Mouse (Mus musculus) cortical plate, adult 2 months (tissue): Measurements from ENCODE around the gene Vps35l. TPM values are rescaled to one million over a fixed set of nuclear protein-coding genes. Genes with fewer than 3 reads are reported as not detected.

Experiments used
- H3K27ac ChIP-seq: fragments of 200-500 bp; 2 replicates; pipeline ENCODE4 v1.5.1; 2012; ENCODE audit warnings: low read length, control low read depth, inconsistent platforms; ENCODE audit not compliant: insufficient read depth
- H3K4me1 ChIP-seq: fragments of 200-500 bp; 2 replicates; pipeline ENCODE4 v1.6.1; 2011; ENCODE audit warnings: low read length; ENCODE audit not compliant: control insufficient read depth, insufficient read depth
- H3K4me3 ChIP-seq: fragments of 200-500 bp; 2 replicates; pipeline ENCODE4 v1.5.1; 2011; ENCODE audit warnings: mild to moderate bottlenecking, low read length, control low read depth; ENCODE audit not compliant: insufficient read depth
- CTCF ChIP-seq: fragments of 200-500 bp; IDR thresholded peaks from 2 replicates; pipeline ENCODE4 v1.5.1; 2011; ENCODE audit warnings: mild to moderate bottlenecking, control low read depth, low read length; ENCODE audit not compliant: insufficient read depth; ENCODE audit errors: extremely low read depth
- POLR2A ChIP-seq: fragments of 200-500 bp; IDR thresholded peaks from 2 replicates; pipeline ENCODE4 v1.6.1; 2011; ENCODE audit warnings: mild to moderate bottlenecking, low read length, control low read depth; ENCODE audit not compliant: insufficient read depth; ENCODE audit errors: extremely low read depth
- polyA plus RNA-seq: library from polyadenylated mRNA; depleted of rRNA; stranded (reverse); fragments of >200 nt; gene quantifications from 2 replicates; pipeline ENCODE4 v1.2.3, GENCODE M21; 2012

Vps35l gene
- polyA plus RNA-seq, 1 experiment: 57.4 TPM

DNA sequence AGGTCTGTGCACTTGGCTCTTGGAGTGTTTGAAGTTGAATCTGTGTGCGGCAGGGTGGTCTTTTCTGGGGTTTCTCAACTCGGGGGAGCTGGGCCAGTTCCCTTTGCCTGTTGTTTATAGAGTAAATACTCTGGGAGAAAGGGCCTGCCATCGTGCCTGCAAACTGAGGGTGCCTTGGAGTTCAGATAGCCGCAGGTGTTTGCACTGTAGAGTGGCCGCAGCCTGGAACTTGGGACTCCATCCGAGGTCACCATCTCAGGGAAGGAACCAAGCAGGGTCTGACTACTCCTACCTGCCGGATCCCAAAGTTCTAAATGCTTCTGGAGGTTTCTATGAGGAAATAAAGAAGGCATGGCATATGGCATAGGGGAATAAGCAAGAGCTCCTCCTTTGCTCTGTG is 15.7 kb downstream of the Vps35l start:
- Histone ChIP-seq H3K4me3 (no peak overlapping the region), H3K4me1 (no peaks in the 10 kb centered on the region), H3K27ac (no peak overlapping the region)
- TF ChIP-seq POLR2A (no peak), CTCF (no peak)

- Histone ChIP-seq H3K4me1 (no peaks in the 10 kb centered on the region), H3K4me3 (no peak overlapping the region), H3K27ac (no peak overlapping the region)
- TF ChIP-seq CTCF (no peak), POLR2A (no peak)
These were observed 16.7 kb downstream of the Vps35l start for GRCm38 (mm10) chr7:118756490-118757265.

DNA sequence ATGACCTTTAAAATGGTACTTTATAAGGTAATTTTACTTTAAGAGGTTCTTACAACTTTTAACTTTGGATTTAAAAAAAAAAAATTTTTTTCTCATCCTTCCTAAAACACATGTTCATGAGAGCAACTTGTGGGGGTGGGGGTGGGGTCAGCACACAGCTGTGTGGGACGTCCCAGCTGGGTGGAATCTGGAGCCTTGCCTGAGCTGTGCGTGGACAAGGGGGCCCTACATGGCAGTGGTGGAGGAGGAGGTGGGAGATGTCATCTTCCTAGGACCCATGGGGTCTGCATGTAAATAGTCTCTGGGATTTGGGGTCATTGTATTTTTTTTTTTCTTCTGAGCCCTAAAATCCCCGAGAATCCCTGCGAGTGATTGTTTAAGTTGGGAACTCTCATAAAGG is 18.3 kb downstream of the Vps35l start:
- TF ChIP-seq CTCF: no peak
- TF ChIP-seq POLR2A: no peak
- Histone ChIP-seq H3K27ac (no peak overlapping the region), H3K4me1 (no peaks in the 10 kb centered on the region), H3K4me3 (no peak overlapping the region)

- no peak for TF ChIP-seq CTCF
- TF ChIP-seq POLR2A: no peak
- Histone ChIP-seq H3K4me1 (no peaks in the 10 kb centered on the region), H3K4me3 (no peak overlapping the region), H3K27ac (no peak overlapping the region)
These were observed 19.3 kb downstream of the Vps35l start for GRCm38 (mm10) chr7:118759372-118759771.

DNA sequence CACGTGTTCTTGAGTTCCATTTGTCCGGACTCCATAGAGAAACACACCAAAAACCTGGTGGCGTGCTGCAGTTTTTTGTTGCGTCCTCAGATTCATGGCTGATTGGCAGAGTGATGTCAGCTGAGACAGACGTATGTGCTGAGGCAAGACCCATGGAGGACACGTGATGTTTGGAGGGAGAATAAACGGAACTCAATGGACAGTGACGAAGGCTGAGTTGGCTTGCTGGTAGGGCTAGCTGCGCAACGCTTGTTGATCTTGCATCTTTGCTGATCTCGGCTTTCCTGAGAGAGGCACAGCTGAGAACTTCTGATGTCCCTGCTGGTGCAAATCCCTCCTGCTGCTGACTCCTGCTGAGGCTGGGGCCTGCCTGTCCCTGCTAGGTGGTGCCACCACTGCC is 23.9 kb downstream of the Vps35l start:
- TF ChIP-seq POLR2A (no peak), CTCF (no peak)
- Histone ChIP-seq H3K27ac (no peak overlapping the region), H3K4me1 (no peaks in the 10 kb centered on the region), H3K4me3 (no peak overlapping the region)

DNA sequence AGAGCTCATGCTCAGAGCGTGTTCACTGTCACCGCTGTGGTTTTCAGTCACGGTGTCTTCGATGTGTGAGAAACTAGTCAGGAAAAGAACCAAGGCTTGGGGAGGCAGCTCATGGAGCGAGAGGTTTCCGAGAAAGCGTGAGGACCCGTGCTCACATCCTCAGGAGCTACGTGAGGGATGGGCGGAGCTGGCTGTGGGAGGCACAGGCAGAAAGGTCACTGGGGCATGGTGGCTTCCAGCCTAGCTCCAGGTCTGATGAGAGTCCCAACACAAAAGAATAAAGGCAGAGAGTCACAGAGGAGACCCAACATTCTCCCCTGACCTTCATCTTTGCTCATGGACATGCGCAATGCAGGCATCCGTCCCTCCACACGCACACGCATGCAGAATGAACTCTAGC is 24.7 kb downstream of the Vps35l start:
- H3K4me3 ChIP-seq: no peak overlapping the region
- no peak overlapping the region for H3K27ac ChIP-seq
- no peaks in the 10 kb centered on the region for H3K4me1 ChIP-seq
- no peak for TF ChIP-seq CTCF
- TF ChIP-seq POLR2A: no peak

- no peak overlapping the region for H3K27ac ChIP-seq
- H3K4me1 ChIP-seq: no peaks in the 10 kb centered on the region
- TF ChIP-seq CTCF: no peak
- TF ChIP-seq POLR2A: no peak
- H3K4me3 ChIP-seq: no peak overlapping the region
These were observed 25.6 kb downstream of the Vps35l start for GRCm38 (mm10) chr7:118765604-118766003.

DNA sequence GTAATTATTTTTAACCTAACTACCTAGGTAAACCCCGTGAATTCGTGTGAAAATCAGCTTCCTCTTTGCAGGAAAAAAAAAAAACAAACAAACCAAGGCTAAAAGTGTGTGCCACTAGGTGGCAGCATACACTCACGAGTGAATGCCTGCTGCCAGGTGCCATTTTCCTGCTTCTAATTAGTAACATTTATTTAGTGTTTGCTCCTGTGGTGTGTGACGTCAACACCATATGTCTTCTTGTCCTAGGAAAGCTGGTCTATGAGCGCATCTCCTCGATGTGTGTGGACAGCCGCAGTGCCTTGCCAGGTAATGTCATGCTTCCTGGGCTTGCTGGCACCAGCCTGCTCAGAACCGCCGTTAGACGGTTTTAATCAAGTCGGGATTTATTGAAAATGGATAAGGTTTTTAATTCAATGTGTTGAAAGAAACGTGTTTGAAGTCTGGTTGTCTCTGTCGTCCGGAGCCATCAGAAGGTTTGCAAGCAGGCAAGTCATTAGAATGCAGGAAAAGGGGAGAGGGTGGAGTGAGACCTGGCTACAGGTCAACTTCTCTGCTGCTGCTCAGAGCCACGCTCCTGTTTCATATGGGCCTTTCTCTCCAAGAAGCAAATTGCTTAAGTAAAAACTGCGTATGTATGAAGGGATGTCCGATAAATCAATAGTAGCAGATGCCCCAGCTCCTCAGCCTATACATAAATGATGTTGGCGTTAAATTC is 26.2 kb downstream of the Vps35l start:
- TF ChIP-seq POLR2A: no peak
- peak; percentile 88 for TF ChIP-seq CTCF
- no peak overlapping the region for H3K27ac ChIP-seq
- no peak overlapping the region; the same call in 1 of the 2 replicates for H3K4me3 ChIP-seq
- H3K4me1 ChIP-seq: no peaks in the 10 kb centered on the region

- TF ChIP-seq CTCF: no peak
- TF ChIP-seq POLR2A: no peak
- no peak overlapping the region for H3K4me3 ChIP-seq
- H3K4me1 ChIP-seq: no peaks in the 10 kb centered on the region
- H3K27ac ChIP-seq: no peak overlapping the region
These were observed 26.8 kb downstream of the Vps35l start for GRCm38 (mm10) chr7:118766834-118767224.

- no peak overlapping the region for H3K27ac ChIP-seq
- no peaks in the 10 kb centered on the region for H3K4me1 ChIP-seq
- H3K4me3 ChIP-seq: no peak overlapping the region
- TF ChIP-seq CTCF (no peak), POLR2A (no peak)
These were observed 29.2 kb downstream of the Vps35l start for GRCm38 (mm10) chr7:118769208-118769607.
